Comparison of ENCODE assay signal across 7 mouse cellular contexts in genomic region chr7:117381188-117381981, GRCm38 (mm10). TPM values are rescaled to one million over a fixed set of nuclear protein-coding genes. Genes with fewer than 3 reads are reported as not detected.
A peak's percentile ranks its signal among the peaks of the same experiment; 100 is the strongest.
DNase-seq lines count a peak whose midpoint lies in the region; ATAC-seq and TF ChIP-seq lines count a peak whose summit lies in the region.

No protein-coding gene starts in this region.

- peaks cover 21 to 32% of the 10 kb centered on the region in 2 experiments for H3K4me1 ChIP-seq in MEL (ENCODE audit: control insufficient read depth in 1 of 2, insufficient read depth in 2 of 2, low read length in 2 of 2)
- peaks cover 27% of the 10 kb centered on the region for H3K4me1 ChIP-seq in heart, embryonic 15.5 days (replicated peaks)
- H3K4me1 ChIP-seq in limb, embryonic 13.5 days = peaks cover 25% of the 10 kb centered on the region
- peaks cover 8% of the 10 kb centered on the region; the same call in 1 of the 2 replicates for H3K4me1 ChIP-seq in midbrain, embryonic 14.5 days (ENCODE audit: control insufficient read depth, insufficient read depth, low read length)
- no peaks in the 10 kb centered on the region for H3K4me1 ChIP-seq in stomach, postnatal 0 days (replicated peaks; ENCODE audit: control insufficient read depth, insufficient read depth)

- under 1% methylated on average over 64 of the region's 64 CpGs for WGBS in heart, embryonic 15.5 days
- WGBS in limb, embryonic 13.5 days = under 1% methylated on average over 64 of the region's 64 CpGs
- under 1% methylated on average over 64 of the region's 64 CpGs for WGBS in midbrain, embryonic 14.5 days
- WGBS in stomach, postnatal 0 days = 1% methylated on average over 50 of the region's 64 CpGs

- peak overlapping the region; percentile 73 for H3K9ac ChIP-seq in MEL (ENCODE audit: control insufficient read depth, low read depth, low read length, poor library complexity, severe bottlenecking)
- peak overlapping the region; percentile 68 for H3K9ac ChIP-seq in heart, embryonic 15.5 days
- H3K9ac ChIP-seq in limb, embryonic 13.5 days = peak overlapping the region; percentile 87
- H3K9ac ChIP-seq in midbrain, embryonic 14.5 days (replicated peaks; ENCODE audit: low read length) = peak overlapping the region; percentile 90
- peak overlapping the region; percentile 69 for H3K9ac ChIP-seq in stomach, postnatal 0 days (ENCODE audit: low read length)

- no peaks in the 10 kb centered on the region for H3K27me3 ChIP-seq in MEL (ENCODE audit: control insufficient read depth in 1 of 2, insufficient read depth in 2 of 2, low read length in 2 of 2)
- H3K27me3 ChIP-seq in heart, embryonic 15.5 days = peaks cover 4% of the 10 kb centered on the region; the same call in 1 of the 2 replicates
- peaks cover 21% of the 10 kb centered on the region for H3K27me3 ChIP-seq in limb, embryonic 13.5 days
- peaks cover 3% of the 10 kb centered on the region; the same call in 1 of the 2 replicates for H3K27me3 ChIP-seq in midbrain, embryonic 14.5 days (ENCODE audit: control insufficient read depth, insufficient read depth, low read length)
- H3K27me3 ChIP-seq in stomach, postnatal 0 days (ENCODE audit: control insufficient read depth, insufficient read depth, low read length) = no peaks in the 10 kb centered on the region

- peak overlapping the region; percentile 71 to 99 for H3K4me3 ChIP-seq in MEL (ENCODE audit: control insufficient read depth in 1 of 2, insufficient read depth in 1 of 2, low read depth in 2 of 2, low read length in 2 of 2)
- peak overlapping the region; percentile 75 for H3K4me3 ChIP-seq in heart, embryonic 15.5 days
- peak overlapping the region; percentile 87 for H3K4me3 ChIP-seq in limb, embryonic 13.5 days
- H3K4me3 ChIP-seq in midbrain, embryonic 14.5 days (replicated peaks; ENCODE audit: low read depth, low read length) = peak overlapping the region; percentile 73
- peak overlapping the region; percentile 75 for H3K4me3 ChIP-seq in stomach, postnatal 0 days (ENCODE audit: low read depth, low read length)

- TF ChIP-seq CTCF in MEL (IDR thresholded peaks at IDR 0.05 in 2 of 3, conservative IDR thresholded peaks at IDR 0.05 in 1 of 3; ENCODE audit: control insufficient read depth in 1 of 3, insufficient read depth in 1 of 3, low read depth in 2 of 3, low read length in 3 of 3, poor library complexity in 1 of 3, severe bottlenecking in 1 of 3) = no peak
- TF ChIP-seq CTCF in stomach, postnatal 0 days (IDR thresholded peaks at IDR 0.05; ENCODE audit: low read depth) = peak; percentile 15; the same call in 1 of the 2 replicates

- H3K9me3 ChIP-seq in MEL (replicated peaks; ENCODE audit: insufficient read depth, low read length) = no peaks in the 10 kb centered on the region
- no peaks in the 10 kb centered on the region for H3K9me3 ChIP-seq in heart, embryonic 15.5 days (replicated peaks)
- H3K9me3 ChIP-seq in limb, embryonic 13.5 days = no peaks in the 10 kb centered on the region
- no peaks in the 10 kb centered on the region for H3K9me3 ChIP-seq in midbrain, embryonic 14.5 days (ENCODE audit: control insufficient read depth, low read length)
- no peaks in the 10 kb centered on the region for H3K9me3 ChIP-seq in stomach, postnatal 0 days (ENCODE audit: control insufficient read depth, low read length)

- H3K4me2 ChIP-seq in heart, embryonic 15.5 days = peak overlapping the region; percentile 77
- H3K4me2 ChIP-seq in limb, embryonic 13.5 days (replicated peaks) = peak overlapping the region; percentile 86
- peak overlapping the region; percentile 88 for H3K4me2 ChIP-seq in midbrain, embryonic 14.5 days (ENCODE audit: low read length)
- H3K4me2 ChIP-seq in stomach, postnatal 0 days (replicated peaks; ENCODE audit: low read depth) = peak overlapping the region; percentile 95

- H3K79me2 ChIP-seq in MEL (ENCODE audit: control insufficient read depth, insufficient read depth, low read length, poor library complexity) = peaks cover 41% of the 10 kb centered on the region

- peak overlapping the region; percentile 60 for H3K27ac ChIP-seq in MEL (ENCODE audit: control insufficient read depth, low read depth, low read length)
- H3K27ac ChIP-seq in heart, embryonic 15.5 days = peak overlapping the region; percentile 82
- H3K27ac ChIP-seq in limb, embryonic 13.5 days = peak overlapping the region; percentile 86
- H3K27ac ChIP-seq in midbrain, embryonic 14.5 days (replicated peaks; ENCODE audit: low read depth, low read length) = peak overlapping the region; percentile 88
- H3K27ac ChIP-seq in stomach, postnatal 0 days (replicated peaks) = peak overlapping the region; percentile 56; the same call in 1 of the 2 replicates

- TF ChIP-seq POLR2A in MEL (IDR thresholded peaks at IDR 0.05; ENCODE audit: control insufficient read depth in 1 of 2, insufficient read depth in 1 of 2, low read depth in 1 of 2, low read length in 2 of 2, poor library complexity in 1 of 2) = no peak

- no peak for TF ChIP-seq EP300 in MEL (IDR thresholded peaks at IDR 0.05; ENCODE audit: low read depth in 1 of 2, low read length in 2 of 2)
- no peak for TF ChIP-seq EP300 in stomach, postnatal 0 days (optimal IDR thresholded peaks at IDR 0.05)

- ATAC-seq in CD4-positive, CD25-positive, alpha-beta regulatory T cell, adult 4 months = peak; percentile 33
- ATAC-seq in heart, embryonic 15.5 days (replicated peaks; ENCODE audit: insufficient number of reproducible peaks, insufficient read depth, low FRiP score, low read depth) = peak; percentile 47
- ATAC-seq in limb, embryonic 13.5 days (ENCODE audit: low FRiP score, low read depth) = peak; percentile 74
- ATAC-seq in midbrain, embryonic 14.5 days (ENCODE audit: low FRiP score, low TSS enrichment) = peak; percentile 79
- peak; percentile 5 for ATAC-seq in stomach, postnatal 0 days (ENCODE audit: low FRiP score, low TSS enrichment)

- H3K36me3 ChIP-seq in MEL (ENCODE audit: control insufficient read depth in 1 of 2, insufficient read depth in 2 of 2, low read length in 2 of 2) = peaks cover 0 to 24% of the 10 kb centered on the region in 2 experiments; a peak in 3 of 4 replicates
- no peaks in the 10 kb centered on the region for H3K36me3 ChIP-seq in heart, embryonic 15.5 days
- H3K36me3 ChIP-seq in limb, embryonic 13.5 days = no peaks in the 10 kb centered on the region
- no peaks in the 10 kb centered on the region for H3K36me3 ChIP-seq in midbrain, embryonic 14.5 days (ENCODE audit: control insufficient read depth, insufficient read depth, low read length)
- H3K36me3 ChIP-seq in stomach, postnatal 0 days (ENCODE audit: control insufficient read depth, insufficient read depth, low read length) = no peaks in the 10 kb centered on the region

- no peak for DNase-seq in MEL (ENCODE audit: low read depth, low spot score)
- peak; percentile 71 for DNase-seq in embryo, embryonic 9.5 days (ENCODE audit: extremely low spot score)
- DNase-seq in midbrain, embryonic 14.5 days = peak; percentile 80
- peak; percentile 56 for DNase-seq in stomach, postnatal 0 days (ENCODE audit: low spot score)

- TF ChIP-seq RAD21 in MEL (IDR thresholded peaks at IDR 0.05; ENCODE audit: low read depth, low read length) = no peak

TF ChIP-seq in MEL, 35 proteins besides CTCF, POLR2A, EP300 and RAD21:
- TF ChIP-seq MYB (IDR thresholded peaks at IDR 0.05; ENCODE audit: low read depth, low read length) (no peak), TAL1 (IDR thresholded peaks at IDR 0.05; ENCODE audit: low read length) (no peak), TCF12 (IDR thresholded peaks at IDR 0.05; ENCODE audit: low read depth, low read length) (no peak), SMC3 (IDR thresholded peaks at IDR 0.05; ENCODE audit: low read depth, low read length) (no peak), SIN3A (IDR thresholded peaks at IDR 0.05; ENCODE audit: low read length) (no peak), MAX (IDR thresholded peaks at IDR 0.05; ENCODE audit: low read length) (no peak), POLR2AphosphoS2 (IDR thresholded peaks at IDR 0.05; ENCODE audit: low read length) (no peak), MYC (IDR thresholded peaks at IDR 0.05; ENCODE audit: low read depth, low read length) (no peak)
TF ChIP-seq in MEL: peak in this region for 0.

RNA-seq across cellular contexts. Expression of gene Xylt1, which starts 0.6 kb away (rescaled TPM):
- polyA plus RNA-seq in CD4-positive, CD25-positive, alpha-beta regulatory T cell, adult 4 months (2017; shearing (Covaris generic)) = 1 to 10 TPM; 2.7 to 3.0 TPM
- 9.0 and 9.4 TPM in 2 replicates for total RNA-seq in MEL (2012; rRNA removed)
- polyA plus RNA-seq in MEL (2012; ENCODE audit: insufficient read depth in 1 of 2, insufficient read length in 2 of 2, low read depth in 1 of 2, low replicate concordance in 2 of 2, missing spikeins in 1 of 2) = 10 to 100 TPM in 1 of 2 experiments, not detected in 1; 13.3 TPM
- polyA plus RNA-seq in heart, embryonic 15.5 days (2015; fragmentation: Nextera tagmentation; extraction: Ambion mirVana) = 0.91 and 1.3 TPM in 2 replicates
- 1.9 and 2.7 TPM in 2 replicates for polyA plus RNA-seq in limb, embryonic 13.5 days (2015; fragmentation: Nextera tagmentation; extraction: Ambion mirVana)
- polyA plus RNA-seq in midbrain, embryonic 14.5 days (2014; fragmentation: Nextera tagmentation; extraction: Ambion mirVana) = 3.0 and 3.9 TPM in 2 replicates
- polyA plus RNA-seq in stomach, postnatal 0 days (2015; fragmentation: Nextera tagmentation; extraction: Ambion mirVana) = 0.36 TPM in 2 replicates

Comparison
In these comparisons a context has a peak if more than half of its experiments do, and no peak if none do; other contexts are left out.
1. ATAC-seq: peak in every context shown above with its lines; median percentile 79 in midbrain, embryonic 14.5 days; 74 in limb, embryonic 13.5 days; 47 in heart, embryonic 15.5 days; 33 in CD4-positive, CD25-positive, alpha-beta regulatory T cell, adult 4 months; 5 in stomach, postnatal 0 days.